Mouse (Mus musculus): ENCODE data around the gene Plagl2. TPM values are rescaled to one million over a fixed set of nuclear protein-coding genes. Genes with fewer than 3 reads are reported as not detected.

Plagl2 gene
- total RNA-seq, 2 experiments from 2014 or later = 4.4 to 4.5 TPM

- no peak for DNase-seq (ENCODE audit: low spot score in 2 of 2)
- intact Hi-C loops (cut with DNase I) = no loop called here
These were observed 33.1 kb downstream of the Plagl2 start for GRCm38 (mm10) chr2:153208149-153208548.

GRCm38 (mm10) chr2:153202766-153203165, 38.5 kb downstream of the Plagl2 start:
- intact Hi-C loops (cut with DNase I) = no loop called here
- no peak for DNase-seq (ENCODE audit: low spot score in 2 of 2)

DNA sequence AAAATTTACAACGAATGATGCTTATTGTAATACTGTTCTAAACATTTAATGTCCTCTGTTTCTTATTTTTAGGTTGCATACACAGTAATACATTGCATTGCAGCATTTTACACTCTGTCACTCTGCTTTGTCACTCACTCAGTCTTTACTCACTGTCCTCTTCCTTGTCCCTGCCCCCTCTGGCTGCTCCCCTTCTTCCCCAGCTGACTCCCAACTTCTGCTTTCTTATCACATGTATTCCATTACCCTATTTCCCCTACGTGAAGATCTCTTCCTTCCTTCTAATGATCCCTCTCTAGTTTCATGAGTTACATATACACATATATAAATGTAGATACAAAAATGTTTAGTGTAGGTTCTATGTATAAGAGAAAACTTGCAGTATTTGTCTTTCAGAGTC, 42.1 kb downstream of the Plagl2 start:
- DNase-seq (ENCODE audit: low spot score in 2 of 2) = no peak

DNA sequence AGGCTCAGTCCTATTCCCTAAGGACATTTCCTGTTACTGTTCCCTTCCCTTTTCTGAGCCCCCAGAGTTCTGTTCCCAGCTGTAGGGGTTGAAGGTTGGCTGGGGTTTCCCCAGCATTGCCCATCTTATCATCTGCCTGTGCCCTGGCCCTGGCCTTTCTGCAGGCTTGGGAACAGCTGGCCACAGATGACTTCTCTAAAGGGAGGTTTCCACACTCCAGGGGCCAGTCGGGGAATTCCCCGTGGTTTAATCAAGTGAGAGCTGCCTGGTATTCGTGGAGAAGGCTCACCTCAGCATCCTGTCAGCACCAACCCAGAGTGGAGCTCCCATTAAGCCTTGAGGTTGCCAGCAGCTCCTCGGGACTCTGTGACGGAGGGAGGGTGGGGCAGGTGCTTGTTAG, 42.7 kb downstream of the Plagl2 start:
- intact Hi-C loops (cut with DNase I) = no loop called here

More for the DNA sequence above, 42.1 kb downstream of the Plagl2 start:
- intact Hi-C loops (cut with DNase I) = no loop called here

DNA sequence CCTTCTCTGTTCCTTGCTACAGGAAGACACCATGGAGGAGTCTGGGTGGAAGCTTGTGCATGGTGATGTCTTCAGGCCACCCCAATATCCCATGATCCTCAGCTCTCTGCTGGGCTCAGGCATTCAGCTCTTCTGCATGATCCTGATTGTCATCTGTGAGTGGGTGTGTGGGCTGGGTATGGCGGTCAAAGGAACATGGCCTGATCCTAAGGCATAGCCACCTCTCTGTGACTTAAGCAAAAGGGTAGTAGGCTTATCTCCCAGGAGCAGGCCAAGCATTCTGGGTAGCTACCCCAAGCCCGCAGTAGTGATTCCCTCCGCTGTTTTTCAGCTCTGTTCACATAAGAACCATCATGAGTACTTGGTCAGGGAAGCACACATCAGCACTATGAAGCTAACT, 47.0 kb downstream of the Plagl2 start:
- intact Hi-C loops (cut with DNase I) = no loop called here
- no peak for DNase-seq (ENCODE audit: low spot score in 2 of 2)

More for the DNA sequence above, 42.7 kb downstream of the Plagl2 start:
- no peak for DNase-seq (ENCODE audit: low spot score in 2 of 2)

GRCm38 (mm10) chr2:153191242-153191641, 50.0 kb downstream of the Plagl2 start:
- intact Hi-C loops (cut with DNase I) = no loop called here
- DNase-seq (ENCODE audit: low spot score in 2 of 2) = no peak

GRCm38 (mm10) chr2:153187848-153188247, 53.4 kb downstream of the Plagl2 start:
- intact Hi-C loops (cut with DNase I) = no loop called here
- DNase-seq (ENCODE audit: low spot score in 2 of 2) = no peak

GRCm38 (mm10) chr2:153186176-153186591, 55.0 kb downstream of the Plagl2 start:
- intact Hi-C loops (cut with DNase I) = no loop called here
- DNase-seq (ENCODE audit: low spot score in 2 of 2) = peak; percentile 40 to 43

DNA sequence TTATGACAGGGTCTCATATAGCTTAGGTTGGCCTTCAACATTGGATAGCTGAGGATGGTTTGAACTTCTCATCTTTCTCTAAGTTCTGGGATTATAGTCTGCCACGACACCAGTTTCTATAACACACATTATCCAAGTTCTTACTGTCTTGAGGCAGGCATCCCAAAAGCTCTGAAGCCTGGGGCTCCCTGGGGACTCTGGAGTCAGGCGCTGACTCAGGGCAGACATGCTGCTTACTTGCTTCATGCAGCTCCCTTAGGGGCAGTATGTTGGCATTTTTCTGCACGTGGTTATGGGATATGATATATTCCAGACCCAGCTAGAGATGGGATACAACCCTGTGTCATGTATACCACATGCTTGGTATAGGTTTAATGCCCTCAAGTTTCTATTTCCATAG, 61.3 kb downstream of the Plagl2 start:
- intact Hi-C loops (cut with DNase I) = no loop called here
- DNase-seq (ENCODE audit: low spot score in 2 of 2) = no peak

- DNase-seq (ENCODE audit: low spot score in 2 of 2) = peak; percentile 11 to 19
- intact Hi-C loops (cut with DNase I) = no loop called here
These were observed 61.9 kb downstream of the Plagl2 start for GRCm38 (mm10) chr2:153179126-153179860.

Other genes with a start within 250 kb of the Plagl2 start
- gene Pdrg1, start 226.0 kb downstream of the Plagl2 start, total RNA-seq (2021) = 10 to 100 TPM; 52.5 to 53.3 TPM
- 1 to 10 TPM; 7.4 to 8.5 TPM for gene Xkr7, start 209.6 kb downstream of the Plagl2 start, total RNA-seq (2021)
- 1 to 10 TPM; 6.8 to 6.9 TPM for gene Ccm2l, start 175.5 kb downstream of the Plagl2 start, total RNA-seq (2021)
- gene Hck, start 133.0 kb downstream of the Plagl2 start, total RNA-seq (2021) = 1 to 10 TPM; 1.7 to 2.9 TPM
- gene Tm9sf4, start 80.1 kb downstream of the Plagl2 start, total RNA-seq (2021) = 100 to 1,000 TPM; 118 to 120 TPM
- 10 to 100 TPM; 30.0 to 30.7 TPM for gene Tspyl3, start 16.0 kb downstream of the Plagl2 start, total RNA-seq (2021)
- gene Pofut1, start 107 bp upstream of the Plagl2 start, total RNA-seq (2021) = 10 to 100 TPM; 14.3 to 17.4 TPM
- 10 to 100 TPM; 69.2 to 74.3 TPM for gene Kif3b, start 50.0 kb upstream of the Plagl2 start, total RNA-seq (2021)
- gene Asxl1, start 104.4 kb upstream of the Plagl2 start, total RNA-seq (2021) = 10 to 100 TPM; 39.4 to 39.7 TPM